Mouse (Mus musculus): ENCODE measurements around the gene Kcnab1.

DNA sequence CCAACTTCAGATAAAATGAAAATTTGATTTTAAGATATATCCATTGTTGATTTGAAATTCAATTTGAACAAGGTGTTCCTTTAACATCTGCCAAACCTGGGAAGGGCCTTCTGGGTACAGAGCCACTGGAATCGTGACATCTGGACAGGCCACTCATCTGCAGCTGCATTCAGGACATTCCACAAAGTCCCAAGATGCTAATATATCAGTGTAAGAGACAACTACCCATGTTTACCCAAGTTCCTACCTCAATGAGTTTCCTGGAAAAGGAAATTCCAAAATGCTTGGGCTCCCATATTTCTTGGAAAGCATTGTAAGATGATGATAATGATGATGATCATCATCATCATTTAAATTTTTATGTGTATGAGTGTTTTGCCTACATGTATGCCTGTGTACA is 91.4 kb downstream of the Kcnab1 start:
- TF ChIP-seq CTCF (IDR thresholded peaks at IDR 0.05) (no peak), EP300 (IDR thresholded peaks at IDR 0.05) (no peak)
